Mouse (Mus musculus) cortical plate, adult 2 months (tissue): Measurements from ENCODE around the gene M6pr.

Source experiments
- CTCF ChIP-seq: fragments of 200-500 bp; IDR thresholded peaks from 2 replicates; pipeline ENCODE4 v1.5.1; 2011; ENCODE audit warnings: mild to moderate bottlenecking, control low read depth, low read length; ENCODE audit not compliant: insufficient read depth; ENCODE audit errors: extremely low read depth
- POLR2A ChIP-seq: fragments of 200-500 bp; IDR thresholded peaks from 2 replicates; pipeline ENCODE4 v1.6.1; 2011; ENCODE audit warnings: mild to moderate bottlenecking, low read length, control low read depth; ENCODE audit not compliant: insufficient read depth; ENCODE audit errors: extremely low read depth

DNA sequence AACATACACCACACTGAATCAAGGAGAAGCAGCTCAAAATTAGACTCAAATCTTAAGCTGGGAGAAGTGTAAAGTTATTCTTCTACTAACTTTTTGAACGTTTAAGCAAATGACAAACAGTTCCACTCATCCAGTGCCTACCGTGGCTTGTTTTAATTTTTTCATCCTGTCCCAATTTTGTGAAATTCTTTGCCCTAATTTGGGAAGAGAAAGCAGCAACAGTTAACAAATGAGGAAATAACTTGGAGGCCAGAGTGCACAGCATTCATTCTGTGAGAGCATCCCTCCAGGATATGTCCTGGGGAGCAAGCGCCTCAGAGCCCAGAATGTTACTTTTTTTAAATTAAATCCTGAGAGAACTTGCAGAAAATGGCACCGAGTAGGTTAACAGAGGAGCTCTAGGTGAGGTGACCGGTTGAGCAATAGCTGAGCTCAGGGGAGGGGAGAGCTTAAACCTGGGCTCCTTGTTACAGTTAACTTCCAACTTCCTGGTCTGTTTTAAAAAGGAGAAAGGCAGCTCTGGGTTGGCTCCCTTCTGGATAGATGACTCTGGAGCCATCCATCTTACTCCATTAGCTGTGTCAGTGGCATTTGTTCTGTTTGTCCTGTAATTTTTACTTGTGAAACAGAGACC lies 1.8 kb downstream of the M6pr start:
- TF ChIP-seq CTCF (no peak), POLR2A (no peak)
